Mouse (Mus musculus): ENCODE results near the gene 5530400C23Rik. TPM values are rescaled to one million over a fixed set of nuclear protein-coding genes. Genes with fewer than 3 reads are reported as not detected.
"Not testable (repeated sequence)": the region's sequence is repeated elsewhere in the genome, so short reads cannot be mapped to it uniquely, and the experiment has no call there.

Gene 5530400C23Rik
- polyA plus RNA-seq (2016; fragmentation: Nextera tagmentation; extraction: Ambion mirVana) = not detected in 2 replicates

- not testable (repeated sequence) for H3K36me3 ChIP-seq
These were observed at the start of gene 5530400C23Rik for GRCm38 (mm10) chr6:133291916-133292315. Gene 5530400C23Rik, plus strand, starts transcription at chr6:133292216.

GRCm38 (mm10) chr6:133305952-133306715, 14.1 kb downstream of the 5530400C23Rik start:
- WGBS = 72% methylated on average over 3 of the region's 3 CpGs

More at GRCm38 (mm10) chr6:133291916-133292315, at the start of gene 5530400C23Rik:
- H3K4me2 ChIP-seq (replicated peaks); H3K9ac ChIP-seq; H3K27ac ChIP-seq; H3K27me3 ChIP-seq; H3K4me1 ChIP-seq; H3K9me3 ChIP-seq; H3K4me3 ChIP-seq; ATAC-seq (ENCODE audit: insufficient number of reproducible peaks, insufficient read depth, low FRiP score, low TSS enrichment): not testable (repeated sequence)

GRCm38 (mm10) chr6:133313896-133314295, 21.9 kb downstream of the 5530400C23Rik start:
- H3K27me3 ChIP-seq = not testable (repeated sequence)
- 86% methylated on average over 2 of the region's 2 CpGs for WGBS

More at GRCm38 (mm10) chr6:133305952-133306715, 14.1 kb downstream of the 5530400C23Rik start:
- Histone ChIP-seq H3K9ac (no peak overlapping the region), H3K27me3 (no peaks in the 10 kb centered on the region), H3K27ac (no peak overlapping the region), H3K9me3 (no peaks in the 10 kb centered on the region), H3K4me1 (no peaks in the 10 kb centered on the region), H3K4me2 (replicated peaks) (no peak overlapping the region), H3K36me3 (no peaks in the 10 kb centered on the region), H3K4me3 (no peak overlapping the region)
- ATAC-seq (ENCODE audit: insufficient number of reproducible peaks, insufficient read depth, low FRiP score, low TSS enrichment) = no peak

GRCm38 (mm10) chr6:133338535-133338934, 46.5 kb downstream of the 5530400C23Rik start:
- no peaks in the 10 kb centered on the region for H3K36me3 ChIP-seq
- 76% methylated on average over 1 of the region's 1 CpGs for WGBS
- H3K27ac ChIP-seq = no peak overlapping the region
- H3K4me1 ChIP-seq = no peaks in the 10 kb centered on the region
- no peak overlapping the region for H3K4me2 ChIP-seq (replicated peaks)
- H3K9me3 ChIP-seq = no peaks in the 10 kb centered on the region
- H3K27me3 ChIP-seq = no peaks in the 10 kb centered on the region
- H3K4me3 ChIP-seq = no peak overlapping the region
- no peak overlapping the region for H3K9ac ChIP-seq
- no peak for ATAC-seq (ENCODE audit: insufficient number of reproducible peaks, insufficient read depth, low FRiP score, low TSS enrichment)

More at GRCm38 (mm10) chr6:133313896-133314295, 21.9 kb downstream of the 5530400C23Rik start:
- H3K4me3 ChIP-seq; H3K4me1 ChIP-seq; H3K4me2 ChIP-seq (replicated peaks); ATAC-seq (ENCODE audit: insufficient number of reproducible peaks, insufficient read depth, low FRiP score, low TSS enrichment); H3K9ac ChIP-seq; H3K36me3 ChIP-seq; H3K27ac ChIP-seq; H3K9me3 ChIP-seq: not testable (repeated sequence)

- H3K9me3 ChIP-seq; H3K36me3 ChIP-seq; H3K27me3 ChIP-seq; H3K4me2 ChIP-seq (replicated peaks); H3K4me3 ChIP-seq; ATAC-seq (ENCODE audit: insufficient number of reproducible peaks, insufficient read depth, low FRiP score, low TSS enrichment); H3K9ac ChIP-seq; H3K4me1 ChIP-seq; H3K27ac ChIP-seq: not testable (repeated sequence)
- 71% methylated on average over 5 of the region's 5 CpGs for WGBS
These were observed 49.7 kb downstream of the 5530400C23Rik start for GRCm38 (mm10) chr6:133341731-133342130.

Other genes starting within 250 kb of the 5530400C23Rik start
- not detected in 2 replicates for gene Tas2r140, start 236.4 kb upstream of the 5530400C23Rik start, polyA plus RNA-seq (2016; fragmentation: Nextera tagmentation; extraction: Ambion mirVana)
- 104 and 111 TPM in 2 replicates for gene Smim10l1, start 187.3 kb upstream of the 5530400C23Rik start, polyA plus RNA-seq (2016; fragmentation: Nextera tagmentation; extraction: Ambion mirVana)